Mouse (Mus musculus) neural tube, embryonic 13.5 days (tissue): Measurements from ENCODE around the gene Ctdspl. TPM values are rescaled to one million over a fixed set of nuclear protein-coding genes. Genes with fewer than 3 reads are reported as not detected.

Source experiments
- microRNA-seq: library from miRNA; unstranded; fragments of <30 nt; microRNA quantifications from one replicate; pipeline ENCODE4, GENCODE M21; 2016
- polyA plus RNA-seq: library from polyadenylated mRNA; unstranded; fragments of >200 nt; fragmentation: Nextera tagmentation; extraction: Ambion mirVana; gene quantifications from 2 replicates; pipeline ENCODE4 v1.2.1, GENCODE M21; 2015

The Ctdspl gene
- polyA plus RNA-seq, 1 experiment from 2014 or later: 6.8 TPM

Small RNA genes lying within 50 kb of the gene (microRNA-seq; reads per million reads assigned to microRNA genes)
- gene Mir26a-1: 2.8 reads per million, percentile 12 among the genes with 10 or more reads in this experiment

Other genes with a start within 250 kb of the Ctdspl start
- 6.8 and 6.9 TPM in 2 replicates for gene Vill, start 126.3 kb downstream of the Ctdspl start, polyA plus RNA-seq
- gene Plcd1, start 167.0 kb downstream of the Ctdspl start, polyA plus RNA-seq: 25.0 and 25.6 TPM in 2 replicates
- gene Dlec1, start 176.0 kb downstream of the Ctdspl start, polyA plus RNA-seq: 0.55 and 1.1 TPM in 2 replicates
- 2.0 and 3.0 TPM in 2 replicates for gene Acaa1b, start 230.6 kb downstream of the Ctdspl start, polyA plus RNA-seq
- gene Gm47289, start 232.7 kb downstream of the Ctdspl start, polyA plus RNA-seq: not detected in 2 replicates